Mouse (Mus musculus) lung, postnatal 36 days (tissue): Measurements from ENCODE around the gene Cdh23.

Experiments used
- DNase-seq: peaks from one replicate; pipeline ENCODE4 v3.0.0; 2022; ENCODE audit warnings: mixed read lengths

Gene Cdh23

DNA sequence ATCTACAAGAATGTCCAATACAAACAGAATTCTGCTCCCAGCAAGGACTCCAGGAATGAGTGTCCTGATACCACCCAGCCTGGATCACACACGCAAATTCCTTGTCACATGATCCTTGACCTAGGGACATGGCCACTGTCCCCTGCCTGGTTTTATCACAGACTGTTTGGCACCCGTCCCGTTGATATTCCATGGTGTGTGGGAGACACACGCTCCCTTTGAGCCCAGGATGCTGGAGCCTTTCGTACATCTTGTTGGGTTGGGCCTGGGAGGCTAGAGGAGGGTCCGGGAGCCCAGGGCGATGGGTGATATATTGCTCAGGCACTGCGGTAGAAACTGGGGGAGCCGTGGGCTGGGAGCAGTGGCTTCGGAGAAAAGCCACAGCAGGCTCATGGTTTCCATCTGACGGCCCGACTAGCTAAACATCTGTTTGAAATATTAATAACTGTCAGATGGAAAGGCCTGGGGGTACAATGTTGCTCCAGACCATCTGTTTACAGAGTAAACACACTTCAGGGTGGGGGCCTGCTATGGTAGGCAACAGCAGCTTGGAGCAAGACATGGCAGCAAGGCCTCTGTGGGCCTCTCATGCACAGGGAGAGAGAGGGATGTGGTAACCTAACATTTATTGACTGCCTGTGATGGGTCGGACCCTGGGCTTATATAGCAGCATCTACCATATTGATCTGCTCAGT lies 232.2 kb downstream of the Cdh23 start:
- no peak for DNase-seq

- DNase-seq: no peak
These were observed 239.5 kb downstream of the Cdh23 start for GRCm38 (mm10) chr10:60456662-60457397.

DNA sequence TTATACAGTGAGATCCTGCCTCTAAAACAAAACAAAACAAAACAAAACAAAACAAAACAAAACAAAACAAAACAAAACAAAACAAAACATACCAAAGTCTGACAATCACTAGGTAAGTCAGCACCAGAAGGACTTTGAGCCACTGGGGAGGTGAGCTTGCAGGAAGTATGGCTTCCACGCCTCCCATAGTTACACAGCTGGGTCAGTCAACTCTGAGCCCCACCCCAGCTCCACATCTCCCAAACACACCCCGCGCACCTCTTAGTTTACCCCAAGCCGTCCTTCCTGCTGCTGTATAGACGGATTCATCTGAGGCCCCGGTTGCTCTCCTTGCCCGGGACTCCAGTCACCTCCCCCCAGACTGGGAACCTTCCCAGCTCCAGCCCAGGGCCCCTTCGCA lies 241.1 kb downstream of the Cdh23 start:
- no peak for DNase-seq

DNA sequence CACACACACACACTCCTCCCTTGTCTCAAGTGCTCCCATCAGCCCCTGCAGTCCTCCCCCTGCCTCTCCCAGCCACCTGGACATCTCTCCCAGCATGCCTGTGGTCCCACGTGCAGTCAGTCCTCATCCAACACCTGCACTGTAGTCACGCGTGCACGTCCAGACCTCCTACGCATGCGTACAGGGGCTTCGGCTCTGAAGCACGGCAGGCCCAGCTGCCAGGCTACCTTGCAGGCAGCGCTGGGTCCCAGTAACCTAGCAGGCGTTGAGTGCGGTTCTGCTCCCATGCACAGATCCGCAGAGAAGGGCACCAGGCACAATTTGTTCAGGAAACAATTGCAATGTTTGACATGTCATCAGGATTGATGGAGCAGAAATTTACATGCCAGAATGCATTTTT lies 249.1 kb downstream of the Cdh23 start:
- DNase-seq: no peak

DNA sequence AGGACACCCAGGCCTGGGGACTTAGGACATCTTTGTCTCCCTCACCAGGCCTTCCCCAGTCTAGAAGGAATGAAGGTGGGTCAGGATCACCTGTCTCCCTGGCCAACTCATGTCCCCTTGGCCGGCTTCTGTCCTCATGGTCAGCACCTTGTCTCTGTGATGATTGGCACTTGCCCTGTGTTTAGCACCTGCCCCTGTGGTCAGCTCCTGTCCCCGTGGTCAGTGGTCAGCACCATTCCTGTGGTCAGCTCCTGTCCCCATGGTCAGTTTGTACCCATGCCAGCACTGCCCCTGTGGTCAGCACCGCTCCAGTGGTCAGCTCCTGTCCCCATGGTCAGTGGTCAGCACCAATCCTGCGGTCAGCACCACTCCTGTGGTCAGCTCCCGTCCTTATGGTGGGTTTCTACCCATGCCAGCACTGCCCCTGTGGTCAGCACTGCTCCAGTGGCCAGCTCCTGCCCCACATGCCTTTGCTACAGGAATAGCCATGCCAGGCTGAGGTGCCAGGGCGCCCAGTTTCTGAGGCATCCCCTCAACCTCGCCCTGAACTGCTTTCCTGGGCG lies 251.2 kb downstream of the Cdh23 start:
- peak; percentile 15 for DNase-seq

- DNase-seq: peak; percentile 3
These were observed 253.2 kb downstream of the Cdh23 start for GRCm38 (mm10) chr10:60443078-60443477.

DNA sequence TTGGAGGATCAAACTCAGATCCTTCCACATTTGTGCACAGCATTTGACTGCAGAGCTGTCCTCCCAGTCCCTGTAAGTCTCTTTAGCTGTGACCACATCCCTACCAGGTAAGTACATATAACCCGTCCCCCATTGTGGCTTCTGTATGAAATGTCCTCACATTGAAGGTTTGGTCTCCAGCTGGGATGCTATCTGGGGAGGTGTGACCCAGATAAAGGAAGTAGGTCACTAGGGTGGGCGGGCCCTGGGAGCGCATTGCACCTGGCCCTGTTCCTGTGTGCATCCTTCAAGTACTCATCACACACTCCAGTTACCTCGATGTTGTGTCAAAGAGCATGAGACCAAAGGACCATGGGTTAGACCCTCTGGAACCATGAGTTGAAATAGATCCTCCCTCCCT lies 254.0 kb downstream of the Cdh23 start:
- no peak for DNase-seq

GRCm38 (mm10) chr10:60432679-60433078 lies 263.6 kb downstream of the Cdh23 start:
- no peak for DNase-seq

GRCm38 (mm10) chr10:60430591-60430990 lies 265.7 kb downstream of the Cdh23 start:
- DNase-seq: no peak

GRCm38 (mm10) chr10:60430001-60430400 lies 266.3 kb downstream of the Cdh23 start:
- no peak for DNase-seq

DNA sequence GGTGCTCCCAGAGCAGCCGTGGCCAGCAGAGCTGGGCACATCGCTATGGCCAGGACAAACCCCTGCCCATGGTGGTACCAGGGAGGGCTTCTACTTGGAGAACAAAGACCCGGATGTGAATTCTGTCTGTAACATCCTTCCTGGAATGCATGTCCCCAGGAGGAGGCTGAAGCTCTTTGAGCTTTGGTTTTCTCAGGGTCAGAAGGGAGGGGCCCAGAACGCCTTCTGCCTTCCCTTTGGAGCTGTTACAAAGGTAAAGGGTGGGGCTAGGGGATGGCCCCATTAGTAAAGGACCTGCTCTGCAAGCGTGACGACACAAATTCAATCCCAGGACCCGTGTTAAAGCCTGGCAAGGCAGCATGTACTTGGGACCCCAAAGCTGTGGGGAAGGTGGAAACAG lies 273.5 kb downstream of the Cdh23 start:
- DNase-seq: no peak

- DNase-seq: no peak
These were observed 276.7 kb downstream of the Cdh23 start for GRCm38 (mm10) chr10:60419624-60420023.

GRCm38 (mm10) chr10:60418137-60418536 lies 278.2 kb downstream of the Cdh23 start:
- peak; percentile 78 for DNase-seq

- no peak for DNase-seq
These were observed 279.2 kb downstream of the Cdh23 start for GRCm38 (mm10) chr10:60417041-60417440.

GRCm38 (mm10) chr10:60413756-60414155 lies 282.5 kb downstream of the Cdh23 start:
- no peak for DNase-seq

DNA sequence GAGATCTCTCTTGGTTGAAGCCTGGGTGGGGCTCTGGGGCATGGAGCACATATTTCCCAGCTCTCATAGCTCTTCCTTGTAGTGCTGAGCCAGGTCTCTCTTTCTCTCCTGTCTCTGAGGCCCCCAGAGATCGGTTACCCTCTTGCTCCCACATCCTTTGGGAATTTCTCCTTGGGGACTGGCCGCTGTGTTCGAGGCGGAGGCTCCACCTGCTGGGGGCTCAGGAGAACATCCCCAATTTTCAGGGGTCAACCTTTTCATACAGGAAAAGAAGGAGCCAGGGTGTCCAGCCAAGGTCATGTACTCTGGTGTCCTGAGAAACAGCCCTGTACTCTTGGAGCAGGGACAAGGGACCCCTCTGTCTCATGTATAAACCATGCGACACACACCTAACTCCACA lies 284.5 kb downstream of the Cdh23 start:
- DNase-seq: no peak

GRCm38 (mm10) chr10:60407831-60408230 lies 288.5 kb downstream of the Cdh23 start:
- DNase-seq: peak; percentile 80

GRCm38 (mm10) chr10:60405460-60406177 lies 290.7 kb downstream of the Cdh23 start:
- DNase-seq: no peak

DNA sequence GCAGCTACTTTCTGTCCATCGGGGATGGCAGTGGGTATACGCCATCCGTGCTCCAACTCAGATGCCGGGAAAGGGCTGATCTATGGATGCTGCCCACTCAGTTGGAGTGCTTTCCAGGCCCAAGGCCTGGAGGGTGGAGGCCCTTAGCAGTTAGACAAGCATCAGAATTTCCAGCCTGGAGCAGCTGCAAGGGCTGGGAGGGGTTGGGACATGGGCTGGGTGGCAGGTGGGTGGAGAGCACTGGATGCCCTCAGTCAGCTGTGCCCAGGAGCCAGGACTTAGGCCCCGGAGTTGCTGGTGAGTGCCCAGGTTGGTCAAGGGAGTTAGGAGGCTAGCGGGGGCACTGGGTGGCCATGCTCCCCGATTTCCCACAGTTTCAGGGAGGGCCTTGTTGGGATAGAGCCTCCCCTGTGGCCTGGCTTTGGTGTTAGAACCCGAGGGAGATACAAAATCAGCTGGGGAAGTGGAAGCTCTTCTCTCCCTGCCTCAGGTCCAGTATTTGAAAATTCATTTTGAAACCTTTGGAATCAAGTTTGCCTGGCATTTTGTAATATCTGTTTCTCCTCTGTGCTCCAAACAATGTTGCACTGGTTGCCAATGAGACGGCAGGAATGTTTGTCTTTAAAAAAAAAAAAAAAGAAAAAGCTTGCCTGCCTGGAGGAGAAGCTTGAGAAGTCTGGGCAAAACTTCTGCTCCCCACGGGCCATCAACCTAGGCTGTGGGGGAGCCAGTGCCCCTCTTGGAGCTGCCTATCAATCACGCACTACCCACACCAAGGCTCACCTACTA lies 295.6 kb downstream of the Cdh23 start:
- DNase-seq: no peak

GRCm38 (mm10) chr10:60399449-60399848 lies 296.8 kb downstream of the Cdh23 start, which contains the start of gene Gm17455:
Gene Gm17455 (plus strand): TSS chr10:60399726.
- DNase-seq: no peak

- DNase-seq: peak; percentile 31
These were observed 298.1 kb downstream of the Cdh23 start for GRCm38 (mm10) chr10:60398051-60398814.

DNA sequence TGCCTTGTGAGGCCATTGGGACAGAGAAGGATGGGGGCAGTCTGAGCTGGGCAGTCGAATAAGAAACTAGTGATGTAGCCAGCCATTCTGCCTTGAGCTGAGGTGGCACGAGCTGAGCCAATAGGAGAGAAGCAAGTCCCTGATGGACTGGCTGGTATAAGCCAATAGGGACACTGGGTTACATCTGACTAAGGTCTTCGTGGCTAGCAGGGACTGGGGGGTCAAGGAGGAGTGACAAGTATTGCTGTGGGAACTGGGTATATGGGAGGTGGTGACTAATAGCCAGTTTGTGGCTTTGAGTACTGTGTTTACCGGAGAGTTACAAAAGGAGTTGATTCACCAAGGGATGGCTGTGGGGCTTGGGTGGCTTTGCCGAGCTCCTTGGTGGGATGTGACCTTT lies 300.7 kb downstream of the Cdh23 start:
- no peak for DNase-seq
